Mouse (Mus musculus): ENCODE data around the gene Gpr4.

GRCm38 (mm10) chr7:19245083-19245482 is 32.7 kb downstream of the Gpr4 start:
- no peak for TF ChIP-seq CTCF (IDR thresholded peaks at IDR 0.05; ENCODE audit: borderline replicate concordance, control insufficient read depth, extremely low read depth, insufficient read depth, low read length, poor library complexity)
- TF ChIP-seq POLR2A (IDR thresholded peaks at IDR 0.05; ENCODE audit: control insufficient read depth, extremely low read depth, insufficient read depth, low read length, poor library complexity): no peak

Data from thymus, adult 2 months (tissue).